Mouse (Mus musculus) erythroblast, embryonic 14.5 days (primary cell): ENCODE results near the gene Fbxl22.

Experiments used
- GATA1 ChIP-seq: IDR thresholded peaks from 2 replicates; pipeline ENCODE4 v1.6.1; 2012; ENCODE audit warnings: low read length, inconsistent platforms, mixed read lengths
- TAL1 ChIP-seq: IDR thresholded peaks from 3 replicates; pipeline ENCODE4 v1.6.1; 2012; ENCODE audit warnings: low read length, inconsistent platforms, mixed read lengths

- TF ChIP-seq GATA1 (no peak), TAL1 (no peak)
Observed at GRCm38 (mm10) chr9:66518251-66518650, 3.9 kb upstream of the Fbxl22 start.
